Mouse (Mus musculus): Measurements from ENCODE around the gene C530008M17Rik. TPM values are rescaled to one million over a fixed set of nuclear protein-coding genes. Genes with fewer than 3 reads are reported as not detected.

The C530008M17Rik gene
- polyA plus RNA-seq, 1 experiment from 2014 or later = 58.5 TPM

GRCm38 (mm10) chr5:76855829-76856600 lies 199.7 kb downstream of the C530008M17Rik start:
- Histone ChIP-seq H3K27ac (ENCODE audit: low read depth, low read length) (no peak overlapping the region), H3K4me1 (replicated peaks; ENCODE audit: control insufficient read depth, insufficient read depth, low read length) (no peaks in the 10 kb centered on the region; the same call in 1 of the 2 replicates), H3K4me3 (ENCODE audit: low read depth, low read length) (no peak overlapping the region), H3K9ac (ENCODE audit: low read depth, low read length) (no peak overlapping the region), H3K36me3 (ENCODE audit: control insufficient read depth, insufficient read depth, low read length) (peaks cover 2% of the 10 kb centered on the region; the same call in 1 of the 2 replicates), H3K27me3 (ENCODE audit: control insufficient read depth, insufficient read depth, low read length) (peaks cover 13% of the 10 kb centered on the region), H3K9me3 (ENCODE audit: control insufficient read depth, low read length) (no peaks in the 10 kb centered on the region), H3K4me2 (replicated peaks; ENCODE audit: low read depth, low read length) (no peak overlapping the region)
- 24% methylated on average over 25 of the region's 25 CpGs for WGBS
- ATAC-seq (ENCODE audit: low FRiP score) (no peak), DNase-seq (ENCODE audit: low spot score) (peak; percentile 41)

- Histone ChIP-seq H3K4me1 (replicated peaks; ENCODE audit: control insufficient read depth, insufficient read depth, low read length) (no peaks in the 10 kb centered on the region; the same call in 1 of the 2 replicates), H3K9ac (ENCODE audit: low read depth, low read length) (no peak overlapping the region), H3K27ac (ENCODE audit: low read depth, low read length) (no peak overlapping the region), H3K27me3 (ENCODE audit: control insufficient read depth, insufficient read depth, low read length) (peaks cover 13% of the 10 kb centered on the region), H3K9me3 (ENCODE audit: control insufficient read depth, low read length) (no peaks in the 10 kb centered on the region), H3K36me3 (ENCODE audit: control insufficient read depth, insufficient read depth, low read length) (peaks cover 2% of the 10 kb centered on the region; the same call in 1 of the 2 replicates), H3K4me2 (replicated peaks; ENCODE audit: low read depth, low read length) (peak overlapping the region; percentile 35), H3K4me3 (ENCODE audit: low read depth, low read length) (peak overlapping the region; percentile 0; the same call in 1 of the 2 replicates)
- ATAC-seq (ENCODE audit: low FRiP score) (no peak), DNase-seq (ENCODE audit: low spot score) (peak; percentile 47)
- WGBS = 14% methylated on average over 62 of the region's 62 CpGs
Observed at GRCm38 (mm10) chr5:76857103-76858015, 201.0 kb downstream of the C530008M17Rik start.

DNA sequence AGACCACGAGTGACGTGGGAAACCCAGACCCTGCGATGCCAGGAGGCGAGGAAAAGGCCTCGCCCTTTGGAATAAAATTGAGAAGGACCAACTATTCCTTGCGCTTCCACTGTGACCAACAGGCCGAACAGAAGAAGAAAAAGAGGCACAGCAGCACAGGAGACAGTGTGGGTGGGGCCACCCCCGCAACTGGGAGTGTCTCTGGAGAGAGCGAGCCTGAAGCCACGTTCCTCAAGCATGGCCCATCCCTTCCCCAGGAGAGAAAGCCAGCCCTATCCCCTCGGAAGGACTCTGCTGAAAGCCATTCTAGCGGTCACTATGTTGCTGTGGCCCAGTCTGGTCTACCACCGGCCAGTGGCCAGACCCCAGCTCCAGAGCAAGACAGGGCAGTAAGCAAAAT lies 202.1 kb downstream of the C530008M17Rik start:
- Histone ChIP-seq H3K27me3 (ENCODE audit: control insufficient read depth, insufficient read depth, low read length) (peaks cover 13% of the 10 kb centered on the region), H3K9ac (ENCODE audit: low read depth, low read length) (no peak overlapping the region), H3K4me2 (replicated peaks; ENCODE audit: low read depth, low read length) (no peak overlapping the region), H3K4me1 (replicated peaks; ENCODE audit: control insufficient read depth, insufficient read depth, low read length) (no peaks in the 10 kb centered on the region; the same call in 1 of the 2 replicates), H3K27ac (ENCODE audit: low read depth, low read length) (no peak overlapping the region), H3K36me3 (ENCODE audit: control insufficient read depth, insufficient read depth, low read length) (peaks cover 2% of the 10 kb centered on the region; the same call in 1 of the 2 replicates), H3K9me3 (ENCODE audit: control insufficient read depth, low read length) (no peaks in the 10 kb centered on the region), H3K4me3 (ENCODE audit: low read depth, low read length) (no peak overlapping the region)
- no peak for DNase-seq (ENCODE audit: low spot score)
- WGBS = 80% methylated on average over 13 of the region's 13 CpGs
- ATAC-seq (ENCODE audit: low FRiP score) = 0 out of 2 replicates have a peak, but pooled peaks have one; percentile 28

- H3K27me3 ChIP-seq (ENCODE audit: control insufficient read depth, insufficient read depth, low read length) = no peaks in the 10 kb centered on the region
- ATAC-seq (ENCODE audit: low FRiP score) = no peak
- H3K27ac ChIP-seq (ENCODE audit: low read depth, low read length) = no peak overlapping the region
- WGBS = 76% methylated on average over 8 of the region's 8 CpGs
- H3K9me3 ChIP-seq (ENCODE audit: control insufficient read depth, low read length) = no peaks in the 10 kb centered on the region
- H3K4me1 ChIP-seq (replicated peaks; ENCODE audit: control insufficient read depth, insufficient read depth, low read length) = no peaks in the 10 kb centered on the region
- H3K9ac ChIP-seq (ENCODE audit: low read depth, low read length) = no peak overlapping the region
- no peak overlapping the region for H3K4me2 ChIP-seq (replicated peaks; ENCODE audit: low read depth, low read length)
- H3K4me3 ChIP-seq (ENCODE audit: low read depth, low read length) = no peak overlapping the region
- DNase-seq (ENCODE audit: low spot score) = no peak
- no peaks in the 10 kb centered on the region; the same call in 1 of the 2 replicates for H3K36me3 ChIP-seq (ENCODE audit: control insufficient read depth, insufficient read depth, low read length)
Observed at GRCm38 (mm10) chr5:76866819-76867218, 210.5 kb downstream of the C530008M17Rik start.

- H3K4me3 ChIP-seq (ENCODE audit: low read depth, low read length) = no peak overlapping the region
- WGBS = 26% methylated on average over 16 of the region's 16 CpGs
- DNase-seq (ENCODE audit: low spot score) = peak; percentile 46
Observed at GRCm38 (mm10) chr5:76868693-76869286, 212.5 kb downstream of the C530008M17Rik start.

GRCm38 (mm10) chr5:76869553-76869952 lies 213.2 kb downstream of the C530008M17Rik start:
- WGBS = 63% methylated on average over 6 of the region's 6 CpGs
- Histone ChIP-seq H3K9ac (ENCODE audit: low read depth, low read length) (no peak overlapping the region), H3K9me3 (ENCODE audit: control insufficient read depth, low read length) (no peaks in the 10 kb centered on the region), H3K4me2 (replicated peaks; ENCODE audit: low read depth, low read length) (no peak overlapping the region), H3K27me3 (ENCODE audit: control insufficient read depth, insufficient read depth, low read length) (no peaks in the 10 kb centered on the region), H3K36me3 (ENCODE audit: control insufficient read depth, insufficient read depth, low read length) (no peaks in the 10 kb centered on the region; the same call in 1 of the 2 replicates), H3K27ac (ENCODE audit: low read depth, low read length) (no peak overlapping the region), H3K4me3 (ENCODE audit: low read depth, low read length) (no peak overlapping the region), H3K4me1 (replicated peaks; ENCODE audit: control insufficient read depth, insufficient read depth, low read length) (no peaks in the 10 kb centered on the region)
- ATAC-seq (ENCODE audit: low FRiP score) = no peak
- no peak for DNase-seq (ENCODE audit: low spot score)

More at GRCm38 (mm10) chr5:76868693-76869286, 212.5 kb downstream of the C530008M17Rik start:
- Histone ChIP-seq H3K4me2 (replicated peaks; ENCODE audit: low read depth, low read length) (no peak overlapping the region), H3K4me1 (replicated peaks; ENCODE audit: control insufficient read depth, insufficient read depth, low read length) (no peaks in the 10 kb centered on the region), H3K9ac (ENCODE audit: low read depth, low read length) (no peak overlapping the region), H3K36me3 (ENCODE audit: control insufficient read depth, insufficient read depth, low read length) (no peaks in the 10 kb centered on the region; the same call in 1 of the 2 replicates), H3K27ac (ENCODE audit: low read depth, low read length) (no peak overlapping the region), H3K27me3 (ENCODE audit: control insufficient read depth, insufficient read depth, low read length) (no peaks in the 10 kb centered on the region), H3K9me3 (ENCODE audit: control insufficient read depth, low read length) (no peaks in the 10 kb centered on the region)
- ATAC-seq (ENCODE audit: low FRiP score) = no peak; the same call in 1 of the 2 replicates

GRCm38 (mm10) chr5:76876106-76876758 lies 219.9 kb downstream of the C530008M17Rik start:
- Histone ChIP-seq H3K9ac (ENCODE audit: low read depth, low read length) (no peak overlapping the region), H3K4me3 (ENCODE audit: low read depth, low read length) (no peak overlapping the region), H3K36me3 (ENCODE audit: control insufficient read depth, insufficient read depth, low read length) (peaks cover 6% of the 10 kb centered on the region; the same call in 1 of the 2 replicates), H3K4me1 (replicated peaks; ENCODE audit: control insufficient read depth, insufficient read depth, low read length) (no peaks in the 10 kb centered on the region), H3K4me2 (replicated peaks; ENCODE audit: low read depth, low read length) (no peak overlapping the region), H3K27me3 (ENCODE audit: control insufficient read depth, insufficient read depth, low read length) (no peaks in the 10 kb centered on the region), H3K9me3 (ENCODE audit: control insufficient read depth, low read length) (no peaks in the 10 kb centered on the region), H3K27ac (ENCODE audit: low read depth, low read length) (no peak overlapping the region)
- no peak for ATAC-seq (ENCODE audit: low FRiP score)
- DNase-seq (ENCODE audit: low spot score) = no peak
- WGBS = 89% methylated on average over 25 of the region's 25 CpGs

DNA sequence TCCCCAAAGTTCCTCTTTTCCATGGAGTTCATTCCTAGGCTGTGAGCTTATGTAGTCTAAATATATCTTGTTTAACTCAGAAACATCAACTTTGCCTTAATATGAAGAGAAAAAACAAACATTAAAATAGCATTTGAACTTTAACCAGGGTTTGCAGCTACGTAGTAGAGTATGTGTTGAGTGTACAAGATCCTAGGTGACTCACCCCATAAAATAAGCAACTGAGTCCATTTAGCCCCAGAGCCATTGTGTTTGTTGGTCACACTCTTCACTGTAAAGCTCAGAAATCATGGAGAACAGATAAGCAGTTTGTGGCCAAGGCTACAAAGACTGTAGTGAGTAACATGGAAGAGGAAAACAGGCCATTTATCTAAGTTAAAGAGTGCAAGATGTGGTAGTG lies 227.8 kb downstream of the C530008M17Rik start:
- Histone ChIP-seq H3K36me3 (ENCODE audit: control insufficient read depth, insufficient read depth, low read length) (no peaks in the 10 kb centered on the region), H3K4me2 (replicated peaks; ENCODE audit: low read depth, low read length) (no peak overlapping the region), H3K9me3 (ENCODE audit: control insufficient read depth, low read length) (no peaks in the 10 kb centered on the region), H3K4me1 (replicated peaks; ENCODE audit: control insufficient read depth, insufficient read depth, low read length) (no peaks in the 10 kb centered on the region), H3K27ac (ENCODE audit: low read depth, low read length) (no peak overlapping the region), H3K27me3 (ENCODE audit: control insufficient read depth, insufficient read depth, low read length) (no peaks in the 10 kb centered on the region), H3K4me3 (ENCODE audit: low read depth, low read length) (no peak overlapping the region), H3K9ac (ENCODE audit: low read depth, low read length) (no peak overlapping the region)
- WGBS = 98% methylated on average over 1 of the region's 1 CpGs
- DNase-seq (ENCODE audit: low spot score) = no peak
- ATAC-seq (ENCODE audit: low FRiP score) = no peak
